In genomic region chr11:101442127-101442693, GRCm38 (mm10) we compare ENCODE assay signal across 8 mouse cellular contexts. TPM values are rescaled to one million over a fixed set of nuclear protein-coding genes. Genes with fewer than 3 reads are reported as not detected.
A peak's percentile ranks its signal among the peaks of the same experiment; 100 is the strongest.
DNase-seq lines count a peak whose midpoint lies in the region; ATAC-seq and TF ChIP-seq lines count a peak whose summit lies in the region.

TSS of gene Rpl27 (plus strand) at chr11:101442298.

- peak; percentile 95 to 97 for DNase-seq in gastrocnemius, adult 8-10 months (ENCODE audit: low spot score in 2 of 2)
- peak; percentile 100 for DNase-seq in hindlimb bud, embryonic 11.5 days (ENCODE audit: extremely low spot score, low read depth, low spot score)
- peak; percentile 86 to 98 for DNase-seq in left cerebral cortex, adult 8-10 months (ENCODE audit: low spot score in 2 of 2)
- DNase-seq in right cerebral cortex, postnatal 10 days (ENCODE audit: low spot score in 2 of 2), result peak; percentile 99
- peak; percentile 82 for DNase-seq in urinary bladder, postnatal 25 days (ENCODE audit: low spot score)

- H3K9me3 ChIP-seq in megakaryocyte, embryonic 14.5 days, result no peaks in the 10 kb centered on the region

- H3K4me3 ChIP-seq in cortical plate, adult 2 months (ENCODE audit: insufficient read depth, low read length), result peak within 1 kb of the TSS; percentile 52
- H3K4me3 ChIP-seq in megakaryocyte, embryonic 14.5 days (replicated peaks), result peak within 1 kb of the TSS; percentile 95

- no peak within 1 kb of the TSS for H3K27ac ChIP-seq in cortical plate, adult 2 months (ENCODE audit: insufficient read depth, low read length)

- TF ChIP-seq POLR2A in cortical plate, adult 2 months (IDR thresholded peaks at IDR 0.05; ENCODE audit: extremely low read depth, insufficient read depth, low read length), result peak; percentile 81

- peak; percentile 77 for TF ChIP-seq CTCF in cortical plate, adult 2 months (IDR thresholded peaks at IDR 0.05; ENCODE audit: extremely low read depth, insufficient read depth, low read length)

- peaks cover 3% of the 10 kb centered on the region; the same call in 1 of the 2 replicates for H3K4me1 ChIP-seq in cortical plate, adult 2 months (ENCODE audit: control insufficient read depth, insufficient read depth, low read length)
- peaks cover 30% of the 10 kb centered on the region for H3K4me1 ChIP-seq in megakaryocyte, embryonic 14.5 days

- ATAC-seq in activated CD4-positive, CD25-positive, alpha-beta regulatory T cell, adult 4 months, result peak; percentile 95

- H3K27me3 ChIP-seq in megakaryocyte, embryonic 14.5 days (replicated peaks), result no peaks in the 10 kb centered on the region

- peaks cover 33% of the 10 kb centered on the region for H3K36me3 ChIP-seq in megakaryocyte, embryonic 14.5 days (replicated peaks; ENCODE audit: low read length)

RNA-seq across cellular contexts. Expression of gene Rpl27, which starts in this region (rescaled TPM):
- polyA plus RNA-seq in activated CD4-positive, CD25-positive, alpha-beta regulatory T cell, adult 4 months (2017; shearing (Covaris generic)), result 100 to 1,000 TPM; 581 to 812 TPM
- polyA plus RNA-seq in cortical plate, adult 2 months (2012; rRNA removed), result 397 and 424 TPM in 2 replicates
- 10 to 100 TPM; 20.8 to 47.8 (median 31.7) TPM for total RNA-seq in gastrocnemius, adult 8-10 months (2022)
- total RNA-seq in left cerebral cortex, adult 8-10 months (2022), result 10 to 100 TPM; 20.6 to 44.6 (median 32.7) TPM
- 250 and 697 TPM in 2 replicates for polyA plus RNA-seq in megakaryocyte, embryonic 14.5 days (2012; ENCODE audit: insufficient read depth, low replicate concordance)
